Mouse (Mus musculus): ENCODE measurements around the gene Chst1. TPM values are rescaled to one million over a fixed set of nuclear protein-coding genes. Genes with fewer than 3 reads are reported as not detected.

Chst1 gene
- polyA plus RNA-seq, 1 experiment from 2014 or later, result 2.5 TPM

DNA sequence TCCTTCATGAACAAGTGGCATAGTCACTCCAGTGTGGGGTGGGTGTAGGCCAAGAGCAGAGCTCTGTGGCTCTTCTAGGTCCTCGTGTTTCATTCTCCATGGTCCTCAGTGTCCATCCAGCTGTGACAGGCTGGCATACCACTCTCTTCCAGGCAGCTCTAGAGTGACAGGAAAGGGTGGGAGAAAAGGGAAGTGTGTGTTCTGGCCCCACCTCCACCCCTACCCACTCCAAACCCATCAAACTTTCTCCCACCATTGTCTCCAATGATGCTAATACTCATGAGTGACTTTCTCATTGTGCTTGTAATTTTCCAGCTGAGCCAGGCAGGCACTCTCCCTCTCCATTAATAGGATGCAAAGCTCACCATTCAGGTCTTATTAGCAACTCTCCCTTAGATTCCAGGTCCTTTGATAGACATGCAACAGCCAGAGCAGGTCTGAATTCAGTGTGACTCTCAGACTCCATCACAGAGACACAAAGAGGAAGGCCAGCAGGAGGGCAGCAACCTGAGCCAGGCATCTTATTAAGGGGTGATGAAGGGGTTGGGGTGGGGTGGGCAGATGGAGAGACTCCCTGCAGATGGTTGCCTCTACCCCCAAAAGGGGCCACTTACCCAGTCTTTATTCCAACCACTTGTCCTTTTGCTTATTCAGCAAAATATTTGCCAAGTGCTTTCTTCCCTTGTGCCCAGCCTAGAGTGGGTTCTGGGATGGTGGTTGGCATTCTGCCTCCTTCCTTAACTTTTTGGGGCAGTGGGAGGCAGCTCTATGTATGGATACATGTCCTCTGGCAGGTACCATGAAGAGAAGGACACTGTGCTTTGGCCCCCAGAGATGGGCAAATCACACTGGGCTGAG, 59.0 kb downstream of the Chst1 start:
- Histone ChIP-seq H3K36me3 (replicated peaks) (no peaks in the 10 kb centered on the region), H3K27ac (replicated peaks) (no peak overlapping the region), H3K4me3 (no peak overlapping the region), H3K9me3 (peaks cover 5% of the 10 kb centered on the region; the same call in 1 of the 2 replicates), H3K4me1 (peaks cover 16% of the 10 kb centered on the region), H3K27me3 (replicated peaks; ENCODE audit: low read depth, poor library complexity, severe bottlenecking) (0 out of 2 replicates have a peak, but pooled peaks cover 4% of the 10 kb centered on the region)
- DNase-seq (ENCODE audit: low spot score), result no peak
- WGBS, result 64% methylated on average over 1 of the region's 1 CpGs

DNA sequence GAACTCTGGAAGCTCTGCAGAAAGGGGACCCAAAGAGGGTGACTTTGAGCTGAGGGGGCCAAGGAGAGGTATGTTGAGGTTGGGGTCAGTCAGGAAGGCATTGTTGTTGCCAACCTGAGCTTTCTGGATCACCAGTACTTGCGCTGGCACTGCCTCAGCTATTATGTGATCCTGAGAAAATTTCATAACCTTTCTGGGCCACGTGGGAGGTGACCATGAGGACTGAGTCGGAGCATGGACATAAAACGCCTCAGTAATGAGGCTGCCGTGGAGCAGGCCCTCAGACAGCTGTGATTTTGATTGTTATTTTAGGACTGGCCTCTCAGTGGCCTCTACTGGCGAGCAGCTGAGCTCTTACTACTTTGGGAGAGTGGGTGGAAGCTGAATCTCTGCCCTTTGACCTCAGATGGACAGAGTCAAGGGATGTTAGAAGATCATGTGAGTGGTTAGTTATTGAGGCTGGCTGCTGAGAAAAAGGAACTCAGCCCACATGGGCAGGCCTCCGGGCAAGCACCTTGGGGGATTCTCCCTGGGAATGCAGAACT, 60.1 kb downstream of the Chst1 start:
- WGBS, result 51% methylated on average over 7 of the region's 7 CpGs
- peaks cover 23% of the 10 kb centered on the region for H3K4me1 ChIP-seq

DNA sequence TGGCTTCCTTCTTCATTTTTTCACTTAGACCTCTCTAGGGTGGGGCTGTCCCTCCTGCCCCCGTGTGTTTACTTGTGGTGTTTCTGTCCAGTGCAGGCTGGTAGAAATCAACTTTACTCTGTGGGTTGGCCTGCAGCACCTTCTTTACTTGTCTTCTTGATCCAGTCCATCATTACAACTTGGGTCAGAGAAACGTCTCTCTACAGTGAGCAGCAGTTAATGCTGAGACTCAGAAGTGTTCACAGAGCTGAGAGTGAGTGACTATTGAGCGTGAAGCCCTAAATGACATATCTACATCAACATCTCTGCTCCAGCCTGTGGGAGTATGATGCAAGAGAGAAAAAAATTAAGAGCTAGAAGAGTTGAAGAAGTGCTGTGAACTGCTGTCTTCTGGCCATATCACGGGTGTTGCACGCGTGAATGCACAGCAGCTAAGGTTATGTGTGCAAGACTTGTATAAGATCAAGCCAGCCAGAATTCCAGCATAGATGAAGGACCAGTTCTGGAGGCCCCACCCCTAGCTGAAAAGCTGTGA, 63.1 kb downstream of the Chst1 start:
- H3K27me3 ChIP-seq (replicated peaks; ENCODE audit: low read depth, poor library complexity, severe bottlenecking), result peaks cover under 1% of the 10 kb centered on the region; the same call in 1 of the 2 replicates
- DNase-seq (ENCODE audit: low spot score), result no peak
- peaks cover 5% of the 10 kb centered on the region; the same call in 1 of the 2 replicates for H3K9me3 ChIP-seq
- H3K4me1 ChIP-seq, result peaks cover 27% of the 10 kb centered on the region
- H3K27ac ChIP-seq (replicated peaks), result no peak overlapping the region
- WGBS, result 91% methylated on average over 6 of the region's 6 CpGs
- H3K36me3 ChIP-seq (replicated peaks), result no peaks in the 10 kb centered on the region
- no peak overlapping the region for H3K4me3 ChIP-seq

More for the DNA sequence above, 60.1 kb downstream of the Chst1 start:
- Histone ChIP-seq H3K27me3 (replicated peaks; ENCODE audit: low read depth, poor library complexity, severe bottlenecking) (0 out of 2 replicates have a peak, but pooled peaks cover 4% of the 10 kb centered on the region), H3K27ac (replicated peaks) (no peak overlapping the region), H3K36me3 (replicated peaks) (no peaks in the 10 kb centered on the region), H3K4me3 (no peak overlapping the region), H3K9me3 (peaks cover 5% of the 10 kb centered on the region; the same call in 1 of the 2 replicates)
- no peak for DNase-seq (ENCODE audit: low spot score)

Small RNA genes within 50 kb of the gene (microRNA-seq; reads per million reads assigned to microRNA genes)
- gene Mir7221 (not detected), gene Mir7222 (not detected)

Other genes starting within 250 kb of the Chst1 start
- 18.6 and 22.4 TPM in 2 replicates for gene Pex16, start 225.0 kb upstream of the Chst1 start, polyA plus RNA-seq (2016; fragmentation: Nextera tagmentation; extraction: Ambion mirVana)
- 10.2 and 12.4 TPM in 2 replicates for gene Large2, start 224.8 kb upstream of the Chst1 start, polyA plus RNA-seq (2016; fragmentation: Nextera tagmentation; extraction: Ambion mirVana)
- gene 1700029I15Rik, start 217.2 kb upstream of the Chst1 start, polyA plus RNA-seq (2016; fragmentation: Nextera tagmentation; extraction: Ambion mirVana), result 2.5 and 3.6 TPM in 2 replicates
- gene Mapk8ip1, start 198.4 kb upstream of the Chst1 start, polyA plus RNA-seq (2016; fragmentation: Nextera tagmentation; extraction: Ambion mirVana), result 36.0 and 37.1 TPM in 2 replicates
- 23.4 and 23.7 TPM in 2 replicates for gene Cry2, start 165.7 kb upstream of the Chst1 start, polyA plus RNA-seq (2016; fragmentation: Nextera tagmentation; extraction: Ambion mirVana)
- gene Slc35c1, start 139.2 kb upstream of the Chst1 start, polyA plus RNA-seq (2016; fragmentation: Nextera tagmentation; extraction: Ambion mirVana), result 12.6 and 13.5 TPM in 2 replicates